Mouse (Mus musculus): ENCODE results near the gene Lancl1.

GRCm38 (mm10) chr1:66960536-66961243, 78.0 kb downstream of the Lancl1 start:
- TF ChIP-seq POLR2A (IDR thresholded peaks at IDR 0.05; ENCODE audit: low read depth, low read length) = no peak
- no peak for TF ChIP-seq CTCF (IDR thresholded peaks at IDR 0.05; ENCODE audit: extremely low read depth, insufficient read length, insufficient replicate concordance, low read depth, low read length)

Measured in small intestine, adult 2 months (tissue).